Mouse (Mus musculus) E14TG2a.4 (cell line): ENCODE data around the gene Spef1.
"Not testable (repeated sequence)": the region's sequence is repeated elsewhere in the genome, so short reads cannot be mapped to it uniquely, and the experiment has no call there.

Source experiments
- H3K27me3 ChIP-seq: 2 replicates; pipeline ENCODE4 v1.6.1; 2014; ENCODE audit warnings: low read length, control low read depth; ENCODE audit not compliant: insufficient read depth
- H3K36me3 ChIP-seq: 2 replicates; pipeline ENCODE4 v1.6.1; 2014; ENCODE audit warnings: low read length, control low read depth; ENCODE audit not compliant: insufficient read depth
- H3K4me1 ChIP-seq: replicated peaks from 2 replicates; pipeline ENCODE4 v1.6.1; 2014; ENCODE audit warnings: low read depth, low read length, control low read depth
- H3K4me3 ChIP-seq: replicated peaks from 2 replicates; pipeline ENCODE4 v1.5.1; 2014; ENCODE audit warnings: mild to moderate bottlenecking, low read length
- H3K9me3 ChIP-seq: 2 replicates; pipeline ENCODE4 v1.6.1; 2014; ENCODE audit warnings: low read length, control low read depth
- CTCF ChIP-seq: conservative IDR thresholded peaks from 2 replicates; pipeline ENCODE4 v1.5.1; 2014; ENCODE audit warnings: low read length
- NANOG ChIP-seq: IDR thresholded peaks from 2 replicates; pipeline ENCODE4 v1.6.1; 2014; ENCODE audit warnings: borderline replicate concordance, low read length, mixed read lengths
- POU5F1 ChIP-seq: IDR thresholded peaks from 2 replicates; pipeline ENCODE4 v1.6.1; 2014; ENCODE audit warnings: low read length, borderline replicate concordance

Spef1 gene

GRCm38 (mm10) chr2:131186771-131187601 is at the start of gene Spef1, which contains the start of gene Cdc25b:
Spef1 (minus strand) TSS chr2:131187282.
Cdc25b (plus strand) TSS chr2:131186949.
- H3K4me1 ChIP-seq = peaks cover 51% of the 10 kb centered on the region
- H3K9me3 ChIP-seq = no peaks in the 10 kb centered on the region
- peak within 1 kb of the TSS; percentile 87 for H3K4me3 ChIP-seq
- TF ChIP-seq CTCF = no peak
- peaks cover 28% of the 10 kb centered on the region for H3K36me3 ChIP-seq
- peaks cover 18% of the 10 kb centered on the region for H3K27me3 ChIP-seq

GRCm38 (mm10) chr2:131234970-131235635 is 48.0 kb upstream of the Spef1 start:
- H3K4me1 ChIP-seq = peaks cover 54% of the 10 kb centered on the region
- H3K4me3 ChIP-seq = peak overlapping the region; percentile 87
- TF ChIP-seq POU5F1 (no peak), NANOG (no peak), CTCF (no peak)
- no peaks in the 10 kb centered on the region for H3K9me3 ChIP-seq
- no peaks in the 10 kb centered on the region for H3K27me3 ChIP-seq
- H3K36me3 ChIP-seq = peaks cover 43% of the 10 kb centered on the region

GRCm38 (mm10) chr2:131234127-131234650 is 47.1 kb upstream of the Spef1 start:
- Histone ChIP-seq H3K4me1 (peaks cover 52% of the 10 kb centered on the region), H3K27me3 (no peaks in the 10 kb centered on the region), H3K36me3 (peaks cover 34% of the 10 kb centered on the region), H3K4me3 (peak overlapping the region; percentile 87), H3K9me3 (no peaks in the 10 kb centered on the region)
- TF ChIP-seq CTCF (no peak), NANOG (no peak), POU5F1 (no peak)

- TF ChIP-seq CTCF (no peak), POU5F1 (no peak), NANOG (no peak)
- Histone ChIP-seq H3K4me1 (peaks cover 57% of the 10 kb centered on the region), H3K27me3 (no peaks in the 10 kb centered on the region), H3K9me3 (no peaks in the 10 kb centered on the region), H3K4me3 (peak within 1 kb of the TSS; percentile 87), H3K36me3 (peaks cover 27% of the 10 kb centered on the region)
Measured at GRCm38 (mm10) chr2:131233307-131234126, 46.4 kb upstream of the Spef1 start, which contains the start of gene Mavs. Mavs (plus strand) TSS chr2:131234063.

GRCm38 (mm10) chr2:131232558-131232957 is 45.5 kb upstream of the Spef1 start:
- H3K4me1 ChIP-seq = peaks cover 57% of the 10 kb centered on the region
- H3K36me3 ChIP-seq = peaks cover 19% of the 10 kb centered on the region
- TF ChIP-seq CTCF = no peak
- H3K27me3 ChIP-seq = no peaks in the 10 kb centered on the region
- H3K4me3 ChIP-seq = peak overlapping the region; percentile 87
- no peaks in the 10 kb centered on the region for H3K9me3 ChIP-seq

GRCm38 (mm10) chr2:131227243-131227642 is 40.2 kb upstream of the Spef1 start:
- H3K27me3 ChIP-seq = no peaks in the 10 kb centered on the region
- H3K4me3 ChIP-seq = no peak overlapping the region
- no peaks in the 10 kb centered on the region for H3K9me3 ChIP-seq
- H3K36me3 ChIP-seq = no peaks in the 10 kb centered on the region
- TF ChIP-seq NANOG (no peak), CTCF (no peak), POU5F1 (no peak)
- peaks cover 27% of the 10 kb centered on the region for H3K4me1 ChIP-seq

GRCm38 (mm10) chr2:131226669-131227068 is 39.6 kb upstream of the Spef1 start:
- not testable (repeated sequence) for H3K36me3 ChIP-seq, H3K9me3 ChIP-seq, H3K27me3 ChIP-seq, H3K4me3 ChIP-seq
- H3K4me1 ChIP-seq = peaks cover 21% of the 10 kb centered on the region

- Histone ChIP-seq H3K36me3 (no peaks in the 10 kb centered on the region), H3K4me1 (peaks cover 15% of the 10 kb centered on the region), H3K9me3 (no peaks in the 10 kb centered on the region), H3K27me3 (no peaks in the 10 kb centered on the region), H3K4me3 (no peak overlapping the region)
- TF ChIP-seq NANOG = no peak
- no peak for TF ChIP-seq CTCF
- no peak for TF ChIP-seq POU5F1
Measured at GRCm38 (mm10) chr2:131225178-131225577, 38.1 kb upstream of the Spef1 start.
